Mouse (Mus musculus) liver, embryonic 16.5 days (tissue): Measurements from ENCODE around the gene Smad3. TPM values are rescaled to one million over a fixed set of nuclear protein-coding genes. Genes with fewer than 3 reads are reported as not detected.

Experiments used
- ATAC-seq: fragments of 200-750 bp; cut with Nextera tagmentation; 2 replicates; pipeline ENCODE4 v1.8.0; 2017; ENCODE audit warnings: low read depth, mild to moderate bottlenecking, moderate number of reproducible peaks, moderate library complexity
- H3K27ac ChIP-seq: fragments of 300-500 bp; sonication (generic); 2 replicates; pipeline ENCODE4 v1.5.1; 2014; ENCODE audit warnings: mild to moderate bottlenecking, low read length
- H3K27me3 ChIP-seq: fragments of 300-500 bp; sonication (generic); 2 replicates; pipeline ENCODE4 v1.6.1; 2014; ENCODE audit warnings: low read depth, low read length, mixed read lengths; ENCODE audit not compliant: control insufficient read depth, insufficient read depth
- H3K36me3 ChIP-seq: fragments of 300-500 bp; sonication (generic); 2 replicates; pipeline ENCODE4 v1.6.1; 2014; ENCODE audit warnings: mild to moderate bottlenecking; ENCODE audit not compliant: control insufficient read depth, insufficient read depth
- H3K4me1 ChIP-seq: fragments of 300-500 bp; sonication (generic); 2 replicates; pipeline ENCODE4 v1.6.1; 2014; ENCODE audit warnings: low read depth, low read length, mixed read lengths; ENCODE audit not compliant: control insufficient read depth
- H3K4me2 ChIP-seq: fragments of 300-500 bp; sonication (generic); 2 replicates; pipeline ENCODE4 v1.6.1; 2014; ENCODE audit warnings: low read depth, low read length, mixed read lengths
- H3K4me3 ChIP-seq: fragments of 300-500 bp; sonication (generic); 2 replicates; pipeline ENCODE4 v1.5.1; 2014; ENCODE audit warnings: low read depth, mild to moderate bottlenecking, low read length
- H3K9ac ChIP-seq: fragments of 300-500 bp; sonication (generic); 2 replicates; pipeline ENCODE4 v1.6.1; 2014; ENCODE audit warnings: low read depth, low read length
- H3K9me3 ChIP-seq: fragments of 300-500 bp; sonication (generic); replicated peaks from 2 replicates; pipeline ENCODE4 v1.6.1; 2016; ENCODE audit warnings: low read length; ENCODE audit not compliant: control insufficient read depth
- WGBS: fragments of 180-500 bp; shearing (Covaris S2); extraction: QIAGEN DNeasy Blood & Tissue Kit; methylation state at CpG from one replicate; pipeline ENCODE4 v1.1.7; 2014; ENCODE audit not compliant: insufficient replicate concordance; 5-methylcytosine and 5-hydroxymethylcytosine counted together
- polyA plus RNA-seq: library from polyadenylated mRNA; unstranded; fragments of >200 nt; fragmentation: Nextera tagmentation; extraction: Ambion mirVana; gene quantifications from 2 replicates; pipeline ENCODE4 v1.2.1, GENCODE M21; 2015

Gene Smad3
- polyA plus RNA-seq, 1 experiment from 2014 or later: 2.7 TPM

DNA sequence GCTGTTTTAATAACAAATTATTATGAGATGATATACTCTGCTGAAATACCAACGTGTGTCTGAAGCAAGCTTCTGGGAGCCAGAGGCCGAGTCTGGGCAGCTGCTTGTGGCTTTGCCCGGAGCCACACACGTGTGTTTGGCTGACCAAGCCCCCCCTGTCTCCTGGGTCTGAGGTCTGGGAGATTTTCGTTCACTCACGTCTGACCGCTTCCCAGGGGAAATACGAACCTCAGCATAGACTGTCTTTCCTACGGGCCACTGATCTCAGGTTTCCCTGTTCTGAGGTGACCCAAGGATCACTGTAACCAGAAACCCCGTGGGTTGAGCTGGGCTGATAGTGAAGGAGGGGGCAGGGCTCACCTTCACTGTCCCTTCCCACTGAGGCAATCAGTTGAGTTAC lies 94.6 kb downstream of the Smad3 start:
- Histone ChIP-seq H3K9me3 (no peaks in the 10 kb centered on the region), H3K9ac (no peak overlapping the region), H3K27ac (no peak overlapping the region), H3K4me2 (no peak overlapping the region), H3K4me3 (no peak overlapping the region), H3K36me3 (no peaks in the 10 kb centered on the region; the same call in 1 of the 2 replicates), H3K27me3 (no peaks in the 10 kb centered on the region), H3K4me1 (no peaks in the 10 kb centered on the region; the same call in 1 of the 2 replicates)
- 68% methylated on average over 10 of the region's 10 CpGs for WGBS
- no peak for ATAC-seq

DNA sequence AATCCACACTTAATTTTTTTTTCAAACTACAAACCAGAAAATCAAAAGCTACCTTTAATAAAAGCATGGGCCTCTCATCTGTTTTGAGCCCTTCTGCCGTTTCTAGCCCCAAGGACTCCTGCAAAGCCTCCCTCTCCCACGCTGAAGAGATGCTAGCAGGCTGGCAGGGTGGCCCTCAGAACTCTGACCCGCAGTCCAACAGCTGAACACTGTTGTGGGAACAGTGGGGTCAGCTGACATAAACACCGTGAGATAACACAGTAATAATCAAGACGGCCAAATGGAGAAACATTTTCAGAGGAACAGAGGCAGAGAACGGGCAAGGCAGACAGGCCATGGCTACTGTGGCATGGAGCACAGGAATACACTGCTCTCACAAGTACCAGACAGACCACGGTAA lies 95.0 kb downstream of the Smad3 start:
- Histone ChIP-seq H3K4me1 (no peaks in the 10 kb centered on the region; the same call in 1 of the 2 replicates), H3K27me3 (no peaks in the 10 kb centered on the region), H3K9me3 (no peaks in the 10 kb centered on the region), H3K4me3 (no peak overlapping the region), H3K27ac (no peak overlapping the region), H3K9ac (no peak overlapping the region), H3K36me3 (no peaks in the 10 kb centered on the region; the same call in 1 of the 2 replicates), H3K4me2 (no peak overlapping the region)
- ATAC-seq: no peak
- 55% methylated on average over 7 of the region's 7 CpGs for WGBS

DNA sequence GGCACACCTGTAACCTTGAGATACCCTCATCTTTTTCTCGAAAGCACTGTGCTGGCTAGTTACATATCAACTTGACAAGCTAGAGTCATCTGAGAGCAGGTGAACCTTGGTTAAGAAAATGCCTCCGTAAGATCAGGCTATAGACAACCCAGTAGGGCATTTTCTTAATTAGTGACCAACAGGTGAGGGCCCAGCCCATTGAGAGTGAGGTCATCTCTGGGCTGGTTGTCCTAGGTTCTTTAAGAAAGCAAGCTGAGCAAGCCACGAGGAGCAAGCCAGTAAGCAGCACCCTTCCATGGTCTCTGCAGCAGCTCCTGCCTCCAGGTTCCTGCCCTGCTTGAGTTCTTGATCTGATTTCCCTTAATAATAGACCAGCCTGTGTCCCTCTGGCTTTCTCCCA lies 97.1 kb downstream of the Smad3 start:
- ATAC-seq: no peak
- Histone ChIP-seq H3K36me3 (no peaks in the 10 kb centered on the region; the same call in 1 of the 2 replicates), H3K4me2 (no peak overlapping the region), H3K4me3 (no peak overlapping the region), H3K27ac (no peak overlapping the region), H3K4me1 (no peaks in the 10 kb centered on the region; the same call in 1 of the 2 replicates), H3K9ac (no peak overlapping the region), H3K27me3 (no peaks in the 10 kb centered on the region), H3K9me3 (no peaks in the 10 kb centered on the region)
- 77% methylated on average over 3 of the region's 3 CpGs for WGBS

DNA sequence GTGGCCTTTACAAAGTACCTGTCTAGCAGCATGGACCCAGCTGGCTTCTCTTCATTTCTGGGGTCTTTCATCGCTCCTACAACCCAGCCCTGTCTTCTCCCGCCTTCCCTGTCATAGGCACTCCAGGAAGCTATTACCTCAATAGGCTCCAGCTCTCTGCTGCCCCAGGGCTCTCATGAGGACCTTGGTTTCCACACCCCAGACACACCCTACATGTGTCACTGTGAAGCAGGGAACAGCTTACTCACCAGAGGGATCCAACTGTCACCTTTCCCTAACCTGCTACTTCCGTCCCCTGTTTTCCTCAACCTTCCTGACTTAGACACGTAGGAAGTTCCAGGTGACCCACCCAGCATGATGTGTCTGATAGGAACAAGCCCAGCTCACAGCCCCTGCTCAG lies 97.7 kb downstream of the Smad3 start:
- Histone ChIP-seq H3K9ac (no peak overlapping the region), H3K27ac (no peak overlapping the region), H3K27me3 (no peaks in the 10 kb centered on the region), H3K4me3 (no peak overlapping the region), H3K36me3 (no peaks in the 10 kb centered on the region; the same call in 1 of the 2 replicates), H3K4me1 (no peaks in the 10 kb centered on the region), H3K4me2 (no peak overlapping the region), H3K9me3 (no peaks in the 10 kb centered on the region)
- WGBS: 73% methylated on average over 4 of the region's 4 CpGs
- no peak for ATAC-seq

DNA sequence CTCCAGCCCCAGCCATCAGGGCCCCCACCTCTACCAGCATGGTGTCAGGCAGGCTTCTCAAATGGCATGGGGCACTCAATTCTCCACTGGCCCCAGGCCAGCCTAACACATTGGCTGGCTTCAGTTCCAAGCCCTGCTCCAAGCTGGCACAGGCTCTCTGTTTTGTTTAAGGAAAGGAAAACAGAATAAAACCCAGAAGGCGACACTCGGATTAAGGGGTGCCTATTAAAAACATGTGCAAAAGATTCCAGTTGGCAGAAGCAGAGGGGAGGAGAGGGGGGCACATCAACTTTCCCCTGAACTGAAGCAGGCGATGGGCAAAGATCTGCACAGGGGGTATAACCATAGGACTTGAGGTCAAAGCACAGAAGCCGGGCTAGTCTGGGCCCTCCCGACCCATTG lies 98.8 kb downstream of the Smad3 start:
- Histone ChIP-seq H3K4me1 (no peaks in the 10 kb centered on the region), H3K27me3 (no peaks in the 10 kb centered on the region), H3K9me3 (no peaks in the 10 kb centered on the region), H3K9ac (no peak overlapping the region), H3K4me3 (no peak overlapping the region), H3K27ac (no peak overlapping the region), H3K36me3 (no peaks in the 10 kb centered on the region; the same call in 1 of the 2 replicates), H3K4me2 (no peak overlapping the region)
- 75% methylated on average over 5 of the region's 5 CpGs for WGBS
- no peak for ATAC-seq

DNA sequence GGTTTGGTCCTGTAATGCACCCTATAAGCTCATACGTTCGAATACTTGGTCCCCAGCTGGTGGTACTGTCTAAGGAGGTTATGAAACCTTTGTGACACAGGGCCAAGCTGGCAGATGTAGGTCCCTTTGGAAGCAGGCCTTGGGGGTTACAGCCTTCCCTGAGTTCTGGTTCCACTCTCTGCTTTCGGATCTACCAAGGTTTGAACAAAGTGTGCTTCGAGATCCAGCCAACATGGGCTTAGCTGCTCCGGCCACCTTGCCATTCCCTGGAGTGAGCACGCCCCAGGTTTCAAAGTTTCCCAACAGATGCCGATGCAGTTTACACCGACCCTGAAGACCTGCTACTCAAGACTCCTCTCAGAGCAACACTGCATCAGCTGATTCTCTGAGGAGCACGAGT lies 99.4 kb downstream of the Smad3 start:
- Histone ChIP-seq H3K27ac (no peak overlapping the region), H3K4me1 (no peaks in the 10 kb centered on the region), H3K36me3 (no peaks in the 10 kb centered on the region; the same call in 1 of the 2 replicates), H3K9ac (no peak overlapping the region), H3K4me3 (no peak overlapping the region), H3K4me2 (no peak overlapping the region), H3K9me3 (no peaks in the 10 kb centered on the region), H3K27me3 (no peaks in the 10 kb centered on the region)
- ATAC-seq: no peak
- WGBS: 65% methylated on average over 9 of the region's 9 CpGs

DNA sequence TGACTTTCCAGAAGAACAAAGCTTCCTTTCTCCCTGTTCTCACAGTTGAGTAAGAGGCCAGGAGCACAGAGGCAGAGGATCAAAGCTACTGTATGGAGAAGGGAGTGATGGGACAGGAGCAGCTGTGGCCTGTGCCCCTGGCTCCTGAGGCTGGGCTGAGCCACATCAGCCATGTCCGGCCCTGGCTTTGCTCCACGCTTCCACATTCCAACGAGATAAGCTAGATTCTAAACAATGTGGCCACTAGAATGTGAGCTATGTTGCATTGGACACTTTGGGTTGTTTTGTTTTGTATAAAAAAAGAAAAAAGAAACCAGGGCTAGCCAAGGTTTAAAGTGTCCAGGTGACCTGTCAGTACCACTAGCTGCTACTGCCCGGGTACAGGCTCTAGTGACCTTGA lies 100.6 kb downstream of the Smad3 start:
- no peak overlapping the region for H3K27ac ChIP-seq
- no peak overlapping the region for H3K4me3 ChIP-seq

DNA sequence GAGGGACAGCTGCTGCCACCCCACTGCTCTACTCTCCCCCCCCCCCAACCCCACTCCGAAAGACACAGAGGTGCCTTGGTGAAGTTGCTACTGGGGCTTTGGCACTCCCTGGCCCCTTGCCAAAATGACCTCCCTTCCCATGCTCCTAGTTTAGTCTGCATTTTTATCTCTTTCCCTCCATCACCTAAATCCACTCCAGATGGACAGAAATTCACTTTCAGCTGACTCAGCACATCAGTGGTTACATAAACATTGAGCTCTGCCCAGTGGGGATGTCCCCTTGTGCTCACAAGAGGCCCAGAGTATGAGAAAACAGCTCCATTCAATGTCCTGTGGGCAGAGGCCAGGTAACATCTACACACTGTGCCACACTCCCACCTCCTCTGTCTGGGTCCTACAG lies 102.7 kb downstream of the Smad3 start:
- WGBS: 55% methylated on average over 1 of the region's 1 CpGs
- Histone ChIP-seq H3K9me3 (no peaks in the 10 kb centered on the region), H3K36me3 (no peaks in the 10 kb centered on the region; the same call in none of the 2 replicates), H3K9ac (no peak overlapping the region), H3K4me2 (no peak overlapping the region), H3K4me3 (no peak overlapping the region), H3K4me1 (no peaks in the 10 kb centered on the region), H3K27ac (no peak overlapping the region), H3K27me3 (no peaks in the 10 kb centered on the region)
- no peak for ATAC-seq

More for the DNA sequence above, 100.6 kb downstream of the Smad3 start:
- WGBS: 53% methylated on average over 4 of the region's 4 CpGs
- Histone ChIP-seq H3K27me3 (no peaks in the 10 kb centered on the region), H3K36me3 (no peaks in the 10 kb centered on the region; the same call in none of the 2 replicates), H3K4me1 (no peaks in the 10 kb centered on the region), H3K9ac (no peak overlapping the region), H3K4me2 (no peak overlapping the region), H3K9me3 (no peaks in the 10 kb centered on the region)
- ATAC-seq: no peak

DNA sequence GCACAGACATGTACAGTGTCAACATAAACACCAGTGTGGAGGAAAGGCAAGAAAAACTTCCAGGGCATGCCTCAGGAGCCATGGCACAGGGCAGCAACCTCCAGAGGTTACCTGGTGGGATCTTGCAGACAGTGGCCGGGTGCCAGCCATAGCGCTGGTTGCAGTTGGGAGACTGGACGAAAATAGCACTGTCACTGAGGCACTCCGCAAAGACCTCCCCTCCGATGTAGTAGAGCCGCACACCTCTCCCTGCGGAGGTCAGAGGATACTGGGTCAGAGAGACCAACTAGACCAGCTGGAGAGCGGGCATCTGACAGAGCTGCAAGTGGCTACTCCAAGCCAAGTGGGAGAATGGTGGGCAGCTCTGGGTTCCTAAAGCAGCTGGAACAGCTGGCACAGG lies 103.2 kb downstream of the Smad3 start:
- Histone ChIP-seq H3K4me1 (no peaks in the 10 kb centered on the region), H3K9ac (no peak overlapping the region)

More for the DNA sequence above, 103.2 kb downstream of the Smad3 start:
- no peak for ATAC-seq
- H3K9me3 ChIP-seq: no peaks in the 10 kb centered on the region
- no peak overlapping the region for H3K27ac ChIP-seq
- no peaks in the 10 kb centered on the region; the same call in none of the 2 replicates for H3K36me3 ChIP-seq
- no peak overlapping the region for H3K4me3 ChIP-seq
- WGBS: 84% methylated on average over 8 of the region's 8 CpGs
- no peak overlapping the region for H3K4me2 ChIP-seq
- no peaks in the 10 kb centered on the region for H3K27me3 ChIP-seq
